Mouse (Mus musculus): Measurements from ENCODE around the gene Scfd2.

Scfd2 gene

GRCm38 (mm10) chr5:74242654-74243053 lies 288.9 kb downstream of the Scfd2 start:
- DNase-seq (ENCODE audit: low spot score in 2 of 2), result no peak

DNA sequence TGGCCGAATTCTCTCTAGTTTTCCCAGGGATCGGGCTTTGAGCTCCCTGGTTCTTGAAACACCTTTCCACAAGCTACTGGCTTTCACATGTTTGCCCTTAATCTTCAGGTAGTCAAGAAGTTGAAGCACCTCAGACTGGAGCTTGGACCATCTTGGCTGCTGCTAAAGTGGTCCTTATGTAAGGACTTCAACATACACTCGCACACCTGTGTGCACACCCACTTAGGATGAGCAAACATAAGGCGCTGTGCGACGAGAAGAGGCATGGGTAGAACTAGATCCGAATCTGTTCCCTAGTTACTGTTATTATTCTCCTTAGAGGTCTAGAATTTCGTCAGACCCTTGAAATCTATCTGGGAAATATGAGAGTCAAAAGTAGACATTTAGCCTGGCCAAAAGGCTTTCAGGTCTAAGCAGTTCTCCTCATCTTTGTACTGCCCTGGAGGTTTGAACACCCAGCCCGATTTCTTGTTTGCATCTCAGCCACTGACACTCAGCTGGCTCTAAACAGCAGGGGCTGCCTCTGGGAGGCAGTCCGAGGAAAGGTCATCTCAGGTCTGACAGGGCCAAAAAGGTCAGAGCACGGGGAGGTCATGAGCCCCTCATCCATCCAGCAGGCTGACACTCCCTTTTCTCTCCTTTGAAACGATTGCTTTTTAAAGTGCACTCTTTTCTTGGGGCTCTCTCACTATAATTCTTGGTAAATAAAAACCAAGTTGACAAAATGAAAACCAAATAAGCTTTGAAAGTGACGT lies 290.5 kb downstream of the Scfd2 start:
- no peak for DNase-seq (ENCODE audit: low spot score in 2 of 2)

- no peak for DNase-seq (ENCODE audit: low spot score in 2 of 2)
These were observed 291.3 kb downstream of the Scfd2 start for GRCm38 (mm10) chr5:74240298-74240697.

- DNase-seq (ENCODE audit: low spot score in 2 of 2), result no peak
These were observed 292.2 kb downstream of the Scfd2 start for GRCm38 (mm10) chr5:74239369-74239768.

GRCm38 (mm10) chr5:74233808-74234207 lies 297.8 kb downstream of the Scfd2 start:
- DNase-seq (ENCODE audit: low spot score in 2 of 2), result no peak

DNA sequence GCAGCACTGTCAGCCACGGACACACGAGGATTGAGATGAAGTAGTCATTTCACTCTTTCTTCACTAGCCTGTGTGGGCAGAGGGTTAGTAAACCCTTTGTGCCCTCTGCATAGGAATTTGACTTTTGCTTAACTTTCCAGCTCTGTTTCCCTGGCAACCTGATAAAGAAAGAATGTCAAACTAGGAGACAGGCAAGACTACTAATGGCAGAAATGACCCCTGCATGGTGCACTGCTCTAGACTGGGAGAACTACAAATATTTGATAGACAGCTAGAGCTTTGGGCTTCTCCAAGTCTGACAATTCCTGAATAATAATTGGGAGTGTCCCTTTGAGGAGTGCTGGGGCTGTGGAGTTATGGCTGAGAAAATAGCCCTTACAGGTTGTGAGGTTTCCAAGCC lies 301.0 kb downstream of the Scfd2 start:
- no peak for DNase-seq (ENCODE audit: low spot score in 2 of 2)

DNA sequence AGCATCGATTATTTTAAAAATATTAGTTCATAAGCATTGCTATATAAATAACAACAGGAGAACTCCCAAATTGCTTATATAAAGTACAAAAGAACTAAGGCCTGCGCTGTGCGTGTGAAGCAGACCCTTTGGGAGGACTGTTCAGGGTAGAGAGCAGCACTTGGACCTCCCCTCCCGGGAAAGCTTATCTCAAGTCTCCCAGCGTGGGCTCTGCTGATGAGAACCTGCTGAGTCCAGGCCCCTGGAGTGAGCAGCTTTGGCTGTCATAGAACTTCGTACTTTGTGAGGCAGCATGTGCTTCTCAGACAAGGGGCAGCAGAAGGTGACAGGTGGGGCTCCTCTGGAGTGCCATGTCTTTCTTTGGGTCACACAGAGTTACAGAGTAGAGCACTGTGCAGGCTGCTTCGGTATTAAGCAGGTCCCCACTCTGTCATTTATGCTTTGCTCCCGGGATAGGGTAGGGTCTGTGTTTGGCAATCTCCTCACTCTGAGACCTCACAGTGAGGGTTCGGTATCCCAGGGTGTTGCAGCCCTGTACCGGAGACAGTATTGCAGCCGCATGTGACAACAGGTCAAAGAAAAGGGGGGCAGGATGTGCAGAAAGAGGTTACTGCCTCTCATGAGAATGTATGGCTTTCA lies 301.7 kb downstream of the Scfd2 start:
- no peak for DNase-seq (ENCODE audit: low spot score in 2 of 2)

DNA sequence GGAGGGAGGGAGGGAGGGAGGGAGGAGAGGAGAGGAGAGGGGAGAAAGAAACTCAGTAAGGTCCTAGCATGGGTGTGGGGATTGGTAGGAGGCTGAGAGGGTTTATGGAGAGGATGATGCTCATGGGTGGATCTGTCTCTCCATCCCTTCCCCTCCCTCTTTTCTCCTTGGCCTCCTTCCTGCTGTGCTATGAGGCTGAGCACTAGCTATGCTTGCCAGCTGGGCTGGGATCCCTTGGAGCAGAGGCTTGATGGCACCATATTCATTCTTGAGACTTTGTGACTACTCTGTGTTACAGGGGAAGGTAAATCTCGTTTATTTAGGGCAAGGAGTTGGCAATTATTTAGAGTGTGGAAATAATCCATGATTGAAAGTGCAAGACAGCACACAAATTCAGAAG lies 302.6 kb downstream of the Scfd2 start:
- no peak for DNase-seq (ENCODE audit: low spot score in 2 of 2)

- DNase-seq (ENCODE audit: low spot score in 2 of 2), result no peak
These were observed 304.2 kb downstream of the Scfd2 start for GRCm38 (mm10) chr5:74227352-74227751.

DNA sequence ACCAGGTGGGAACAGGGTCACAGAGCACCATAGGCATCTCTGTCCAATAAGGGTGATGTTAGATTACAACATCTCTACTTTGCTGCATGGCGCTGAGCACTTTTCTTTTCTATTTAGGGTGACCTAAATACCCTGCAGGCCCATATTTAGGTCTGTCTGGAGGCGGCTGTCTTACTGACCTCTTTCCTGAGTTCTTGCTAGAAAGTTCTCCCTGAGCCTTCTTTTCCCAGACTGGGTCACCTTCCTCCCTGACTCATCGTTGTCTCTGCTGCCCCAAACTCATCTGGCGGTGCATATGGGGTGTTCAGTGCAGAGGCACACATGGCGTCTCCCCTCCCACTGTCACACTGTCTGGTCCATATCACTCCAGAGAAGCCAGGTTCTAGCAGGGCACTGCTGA lies 305.4 kb downstream of the Scfd2 start:
- no peak for DNase-seq (ENCODE audit: low spot score in 2 of 2)

- no peak for DNase-seq (ENCODE audit: low spot score in 2 of 2)
These were observed 307.1 kb downstream of the Scfd2 start for GRCm38 (mm10) chr5:74224480-74224879.

DNA sequence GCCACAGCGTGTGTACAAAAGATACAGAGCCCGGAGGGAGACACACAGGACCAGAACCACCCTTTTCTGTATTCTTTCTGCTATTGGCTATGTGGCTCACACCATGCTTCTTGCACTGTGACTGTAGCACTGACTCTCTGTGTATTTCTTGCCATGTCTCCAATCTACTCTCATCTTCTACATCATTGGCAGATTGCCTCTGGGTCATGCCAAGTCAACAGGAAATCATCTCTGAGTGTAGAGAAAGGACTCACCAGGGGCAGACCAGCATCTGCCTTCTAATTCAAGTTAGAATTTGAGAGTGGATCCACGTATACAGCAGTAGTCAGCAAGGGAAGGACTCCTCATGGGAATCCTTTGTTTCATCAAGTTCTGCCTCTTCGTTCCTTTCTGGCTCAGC lies 308.9 kb downstream of the Scfd2 start:
- DNase-seq (ENCODE audit: low spot score in 2 of 2), result no peak

DNA sequence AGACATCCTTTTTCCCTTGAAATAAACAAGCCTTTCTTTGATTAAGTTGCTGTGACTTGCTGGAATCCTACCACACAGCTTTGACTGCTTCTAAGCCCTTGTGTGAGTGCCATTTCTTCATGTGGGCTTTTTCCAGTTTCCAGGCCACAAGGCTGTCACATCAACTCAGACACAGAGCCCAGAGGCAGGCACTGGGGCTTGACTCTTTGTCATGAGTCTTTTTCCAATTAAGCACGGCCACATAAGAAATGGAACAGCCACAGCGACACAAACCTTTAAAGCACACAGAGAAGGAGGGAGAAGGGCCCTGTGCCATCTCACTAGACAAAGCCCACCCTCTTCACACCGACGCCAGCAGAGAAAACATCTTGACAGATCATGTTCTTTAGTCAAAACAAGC lies 313.0 kb downstream of the Scfd2 start:
- no peak for DNase-seq (ENCODE audit: low spot score in 2 of 2)

GRCm38 (mm10) chr5:74215125-74215524 lies 316.4 kb downstream of the Scfd2 start:
- DNase-seq (ENCODE audit: low spot score in 2 of 2), result no peak

DNA sequence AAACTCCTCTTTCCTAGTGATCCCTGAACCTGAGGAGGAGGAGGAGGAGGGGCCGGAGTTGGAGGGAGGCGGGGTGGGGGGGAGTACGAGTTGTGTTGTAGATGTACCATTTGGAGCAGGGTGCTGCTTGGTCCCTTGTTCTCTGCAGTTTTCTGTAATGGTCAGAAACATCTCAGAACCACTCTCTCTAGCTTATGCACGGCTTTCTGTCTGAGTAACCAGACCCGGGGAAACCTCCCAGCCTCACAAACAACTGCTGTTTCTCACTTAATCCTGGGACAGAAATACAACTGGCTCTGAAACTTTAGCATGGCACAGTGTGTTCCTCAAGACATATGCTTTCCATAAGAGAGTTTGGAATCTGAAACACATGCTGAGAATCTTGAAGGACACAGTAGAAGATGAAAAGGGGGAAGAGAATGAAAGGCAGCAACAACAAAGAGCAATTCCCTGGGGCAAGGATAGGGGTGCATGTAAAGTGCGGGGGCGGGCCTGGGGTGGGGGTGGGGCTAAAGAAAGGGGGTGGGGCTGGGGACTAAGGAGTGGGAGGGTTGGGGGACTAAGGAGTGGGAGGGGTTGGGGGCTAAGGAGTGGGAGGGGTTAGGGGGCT lies 317.0 kb downstream of the Scfd2 start:
- DNase-seq (ENCODE audit: low spot score in 2 of 2), result no peak

DNA sequence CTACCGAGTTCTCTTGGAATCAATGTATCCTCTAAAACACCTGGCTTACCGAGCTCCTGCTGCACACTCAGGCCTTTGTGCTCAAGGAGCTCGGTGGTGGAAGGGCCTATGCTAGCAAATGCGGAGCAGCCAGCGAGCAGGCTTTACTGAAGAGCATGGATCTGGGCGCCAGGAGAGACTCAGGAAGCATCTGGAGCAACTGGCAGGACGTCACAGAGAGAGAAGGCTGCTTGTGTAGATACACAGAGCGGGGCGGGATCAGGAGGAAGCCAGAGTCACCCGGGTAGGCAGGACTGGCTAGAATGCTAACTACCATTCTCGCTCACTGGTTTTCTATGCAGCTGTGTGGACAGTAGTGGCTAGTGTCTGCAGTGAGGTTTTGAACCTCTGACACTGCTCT lies 320.2 kb downstream of the Scfd2 start:
- DNase-seq (ENCODE audit: low spot score in 2 of 2), result no peak

DNA sequence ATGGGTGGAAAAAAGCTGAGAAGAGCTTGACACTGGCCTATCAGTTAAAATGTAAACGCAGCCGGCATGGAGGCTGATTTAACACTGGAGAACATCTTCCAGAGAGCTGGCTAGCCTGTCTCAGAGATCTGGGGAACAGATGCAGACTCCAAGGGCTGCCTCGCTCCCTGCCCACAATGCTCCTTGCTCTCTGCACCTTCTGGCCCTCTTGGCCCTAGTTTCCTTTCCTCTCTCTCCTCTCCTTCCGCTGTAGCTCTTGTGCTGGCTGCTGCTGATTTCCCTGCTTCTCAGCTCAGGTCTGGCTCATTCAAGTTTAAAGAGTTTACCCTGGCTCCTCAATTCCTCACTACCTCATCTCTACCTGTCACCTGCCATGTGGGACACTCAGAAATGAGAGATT lies 321.9 kb downstream of the Scfd2 start:
- DNase-seq (ENCODE audit: low spot score in 2 of 2), result no peak

GRCm38 (mm10) chr5:74208438-74208837 lies 323.1 kb downstream of the Scfd2 start:
- DNase-seq (ENCODE audit: low spot score in 2 of 2), result no peak

- peak in 1 of 2 experiments; percentile 72 for DNase-seq (ENCODE audit: low spot score in 2 of 2)
These were observed 324.4 kb downstream of the Scfd2 start for GRCm38 (mm10) chr5:74207209-74207608.

DNA sequence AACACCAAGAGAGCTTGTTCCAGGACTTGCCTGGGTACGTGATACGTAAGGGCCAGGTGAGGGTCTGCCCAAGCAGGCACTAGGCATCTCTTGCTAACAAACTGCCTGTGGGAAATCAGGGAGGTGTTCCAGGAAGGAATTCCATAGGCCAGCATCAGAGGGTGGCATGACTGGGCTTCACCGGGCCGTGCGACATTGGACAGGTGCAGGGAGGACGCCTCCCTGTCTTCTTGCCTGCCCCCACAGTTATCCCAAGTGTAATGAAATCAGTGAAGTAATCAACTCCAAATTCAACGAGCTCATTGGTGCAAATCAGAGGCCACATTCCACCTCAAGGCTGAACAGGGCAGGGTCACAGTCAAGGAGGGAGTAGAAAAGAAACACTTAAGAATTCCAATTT lies 324.9 kb downstream of the Scfd2 start:
- no peak for DNase-seq (ENCODE audit: low spot score in 2 of 2)

GRCm38 (mm10) chr5:74206038-74206437 lies 325.5 kb downstream of the Scfd2 start:
- DNase-seq (ENCODE audit: low spot score in 2 of 2), result no peak

DNA sequence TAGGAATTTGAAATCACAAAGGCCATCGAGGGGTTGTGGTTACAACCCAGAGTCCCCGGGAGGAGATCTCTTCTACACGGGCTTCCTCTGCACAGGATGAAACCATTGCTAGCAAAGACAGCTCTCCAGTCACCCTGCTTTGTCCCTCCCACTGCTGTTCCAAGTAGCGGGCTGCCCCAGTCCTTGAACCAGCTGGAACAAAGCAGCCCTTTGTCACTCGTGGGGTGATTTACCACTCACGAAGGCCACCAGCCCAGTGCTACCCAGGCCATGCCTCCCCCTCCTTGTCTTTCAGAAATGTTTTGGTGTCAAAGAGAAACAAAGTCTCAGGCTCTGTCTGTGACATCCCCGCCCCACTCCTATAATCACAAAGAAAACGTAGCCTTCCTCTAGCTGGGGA lies 326.1 kb downstream of the Scfd2 start:
- DNase-seq (ENCODE audit: low spot score in 2 of 2), result no peak

DNA sequence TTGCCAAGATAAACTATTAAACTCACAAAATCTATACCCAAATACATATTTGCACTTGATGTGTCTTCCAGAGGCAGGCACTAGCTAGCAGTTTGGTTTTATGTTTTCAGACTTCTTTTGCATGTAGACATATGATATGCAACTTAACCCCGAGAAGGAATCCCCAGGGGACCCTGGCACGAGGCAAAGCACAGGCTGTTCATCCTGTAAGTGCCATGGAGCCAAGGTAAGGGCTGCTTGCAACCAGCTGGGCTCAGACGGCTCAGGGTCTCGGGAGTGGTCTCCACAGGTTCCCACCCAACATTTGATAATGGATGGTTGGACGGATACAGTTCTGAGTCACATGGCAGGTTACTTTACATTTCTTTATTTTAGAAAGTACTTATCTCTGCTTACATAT lies 327.1 kb downstream of the Scfd2 start:
- no peak for DNase-seq (ENCODE audit: low spot score in 2 of 2)
